Mouse (Mus musculus): ENCODE measurements around the gene Gm10964. TPM values are rescaled to one million over a fixed set of nuclear protein-coding genes. Genes with fewer than 3 reads are reported as not detected.

The Gm10964 gene
- polyA plus RNA-seq, 1 experiment from 2014 or later: not detected

DNA sequence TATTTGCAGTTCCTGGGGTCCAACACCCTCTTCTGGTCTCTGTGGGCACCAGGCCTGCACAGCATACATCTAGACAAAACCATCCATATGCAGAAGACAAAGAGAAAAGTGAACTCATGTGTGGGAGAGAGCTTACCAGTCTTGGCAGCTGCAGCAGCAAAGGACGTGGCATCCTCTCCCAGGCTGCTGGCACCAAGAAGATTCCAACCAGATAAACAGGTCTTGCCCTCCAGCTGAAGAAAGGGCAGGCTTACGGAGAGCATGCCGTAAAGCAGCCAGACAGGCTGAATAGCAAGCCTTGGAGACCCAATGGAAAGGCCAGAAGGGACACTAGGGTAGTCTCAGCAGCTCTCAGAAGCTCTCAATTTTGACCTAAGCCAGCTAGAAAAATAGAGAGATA lies 7.0 kb upstream of the Gm10964 start:
- DNase-seq (no peak), ATAC-seq (no peak)
- no peak overlapping the region for H3K9ac ChIP-seq (replicated peaks)
- peaks cover 6% of the 10 kb centered on the region; the same call in 1 of the 2 replicates for H3K36me3 ChIP-seq (replicated peaks; ENCODE audit: insufficient read depth, low read length)
- WGBS (ENCODE audit: insufficient replicate concordance): 77% methylated on average over 3 of the region's 3 CpGs
- no peaks in the 10 kb centered on the region for H3K9me3 ChIP-seq (ENCODE audit: low read length)
- no peak overlapping the region for H3K27ac ChIP-seq (ENCODE audit: low read depth)
- H3K4me1 ChIP-seq (ENCODE audit: insufficient read depth): peaks cover 7% of the 10 kb centered on the region
- H3K27me3 ChIP-seq (ENCODE audit: insufficient read depth, low read length): no peaks in the 10 kb centered on the region
- no peak overlapping the region for H3K4me2 ChIP-seq (ENCODE audit: low read depth, low read length)
- H3K4me3 ChIP-seq (ENCODE audit: low read depth, low read length): no peak overlapping the region
- TF ChIP-seq CTCF (IDR thresholded peaks at IDR 0.05; ENCODE audit: low read depth) (no peak), EP300 (IDR thresholded peaks at IDR 0.05; ENCODE audit: low read depth) (no peak)

DNA sequence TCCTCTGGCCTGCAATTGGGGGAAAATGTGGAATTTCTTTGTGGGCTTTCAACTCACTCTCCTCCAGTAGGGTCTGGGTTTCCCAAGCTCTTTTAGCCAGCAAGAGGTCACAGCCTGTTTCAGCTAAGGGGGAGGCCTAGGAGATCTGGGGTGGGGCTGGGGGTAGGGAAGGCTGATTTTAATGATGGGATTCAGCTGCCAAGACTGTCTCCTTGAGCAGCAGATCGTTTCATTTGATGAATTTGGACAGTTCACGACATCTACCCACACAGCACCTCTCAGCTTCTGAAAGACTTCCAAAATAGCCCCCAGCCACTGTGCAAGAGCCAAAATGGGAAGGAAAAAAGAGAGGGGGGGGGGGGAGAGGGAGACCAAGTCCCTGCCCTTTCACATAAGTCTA lies 6.0 kb upstream of the Gm10964 start:
- H3K4me1 ChIP-seq (ENCODE audit: insufficient read depth): peaks cover 11% of the 10 kb centered on the region
- H3K4me2 ChIP-seq (ENCODE audit: low read depth, low read length): no peak overlapping the region
- no peak for ATAC-seq
- no peak overlapping the region for H3K27ac ChIP-seq (ENCODE audit: low read depth)
- no peak for DNase-seq
- H3K4me3 ChIP-seq (ENCODE audit: low read depth, low read length): no peak overlapping the region
- peaks cover 6% of the 10 kb centered on the region; the same call in 1 of the 2 replicates for H3K36me3 ChIP-seq (replicated peaks; ENCODE audit: insufficient read depth, low read length)
- H3K9ac ChIP-seq (replicated peaks): no peak overlapping the region
- TF ChIP-seq EP300 (IDR thresholded peaks at IDR 0.05; ENCODE audit: low read depth) (no peak), CTCF (IDR thresholded peaks at IDR 0.05; ENCODE audit: low read depth) (no peak)
- no peaks in the 10 kb centered on the region for H3K27me3 ChIP-seq (ENCODE audit: insufficient read depth, low read length)
- 60% methylated on average over 2 of the region's 2 CpGs for WGBS (ENCODE audit: insufficient replicate concordance)
- no peaks in the 10 kb centered on the region for H3K9me3 ChIP-seq (ENCODE audit: low read length)

DNA sequence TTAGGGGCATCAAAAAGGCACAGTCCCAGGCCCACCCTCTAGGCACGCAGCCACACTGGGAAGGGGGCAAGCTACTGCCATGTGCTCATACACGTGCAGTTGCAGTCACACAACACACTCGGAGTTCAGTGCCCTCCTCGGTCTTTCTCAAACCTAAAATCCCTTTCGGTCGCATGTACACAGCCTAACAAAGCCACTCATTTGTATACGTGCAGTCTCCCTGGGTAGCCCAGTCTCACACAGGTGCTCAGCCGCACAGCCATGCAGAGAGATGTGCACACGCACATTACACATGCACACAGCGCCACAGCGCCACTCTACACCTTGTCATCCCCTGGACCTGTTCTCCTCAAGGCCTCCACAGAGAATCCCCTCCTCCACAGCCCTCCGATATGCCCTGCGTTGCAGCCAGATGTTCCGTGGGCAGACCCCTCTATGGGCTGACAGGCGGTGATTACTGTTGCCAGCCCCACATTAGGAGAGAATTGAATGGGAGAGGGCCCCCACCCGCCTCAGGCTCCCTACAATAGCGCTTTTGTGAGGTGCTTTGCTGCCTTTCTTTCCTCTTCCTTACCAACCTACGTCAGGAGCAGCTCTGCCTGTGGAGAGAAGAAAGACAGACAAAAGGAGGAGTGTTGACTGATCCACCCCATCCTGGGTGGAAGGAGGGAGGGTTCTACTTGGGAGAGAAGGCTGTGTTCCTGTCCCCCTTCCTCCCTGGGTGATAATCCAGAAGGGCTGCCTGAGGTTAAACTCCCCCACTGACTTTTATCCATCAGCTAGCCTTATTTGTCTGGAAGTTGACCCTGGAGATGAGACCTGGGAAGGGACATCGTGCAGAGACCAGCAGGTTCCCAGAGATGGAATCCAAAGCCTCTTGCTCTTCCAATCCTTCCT lies 5.1 kb upstream of the Gm10964 start:
- peaks cover 11% of the 10 kb centered on the region for H3K4me1 ChIP-seq (ENCODE audit: insufficient read depth)
- H3K27me3 ChIP-seq (ENCODE audit: insufficient read depth, low read length): no peaks in the 10 kb centered on the region
- no peak overlapping the region for H3K4me2 ChIP-seq (ENCODE audit: low read depth, low read length)
- H3K36me3 ChIP-seq (replicated peaks; ENCODE audit: insufficient read depth, low read length): peaks cover 6% of the 10 kb centered on the region; the same call in 1 of the 2 replicates
- H3K4me3 ChIP-seq (ENCODE audit: low read depth, low read length): no peak overlapping the region
- H3K9me3 ChIP-seq (ENCODE audit: low read length): no peaks in the 10 kb centered on the region
- no peak overlapping the region for H3K9ac ChIP-seq (replicated peaks)
- DNase-seq: no peak
- WGBS (ENCODE audit: insufficient replicate concordance): 70% methylated on average over 19 of the region's 19 CpGs
- TF ChIP-seq CTCF (IDR thresholded peaks at IDR 0.05; ENCODE audit: low read depth) (no peak), EP300 (IDR thresholded peaks at IDR 0.05; ENCODE audit: low read depth) (no peak)
- no peak overlapping the region for H3K27ac ChIP-seq (ENCODE audit: low read depth)
- no peak for ATAC-seq

DNA sequence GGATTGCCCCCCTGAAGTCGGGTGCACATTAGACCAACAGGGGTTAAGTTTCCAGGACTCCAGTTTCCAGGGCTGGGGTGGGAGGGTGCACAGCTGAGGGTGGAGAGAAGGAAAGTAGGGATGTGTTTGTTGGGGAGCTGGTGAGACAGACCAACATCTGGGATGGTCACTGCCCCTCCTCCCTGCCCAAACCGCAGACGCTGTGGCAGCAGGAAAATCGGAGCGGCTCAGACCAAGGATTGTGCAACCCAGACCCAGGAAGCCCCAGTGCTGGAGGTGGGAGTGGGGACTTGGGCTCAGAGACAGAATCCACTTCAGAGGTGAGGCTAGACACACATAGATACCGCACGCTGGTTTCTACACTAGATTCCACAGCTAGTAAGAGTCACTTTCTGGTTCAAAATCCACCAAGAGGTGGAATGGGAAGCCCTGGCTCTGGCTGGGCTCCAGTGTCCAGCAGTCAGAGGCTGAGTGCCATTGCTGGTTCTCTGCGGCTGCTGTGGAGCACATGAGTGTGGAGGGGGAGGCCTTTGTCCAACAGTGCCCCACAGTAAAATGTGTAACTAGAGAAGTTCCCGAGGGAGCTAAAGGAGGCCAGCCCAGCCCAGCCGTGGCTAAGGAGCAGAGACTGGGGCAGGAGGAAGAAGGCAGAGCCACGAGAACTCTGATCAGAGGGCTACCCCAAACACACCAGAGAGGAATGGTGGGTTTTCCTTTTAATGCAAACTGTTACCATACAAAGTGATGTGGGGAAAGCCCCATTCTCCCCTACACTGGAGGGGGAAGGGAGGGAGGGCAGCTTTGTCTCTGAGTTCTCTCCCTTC lies 4.3 kb upstream of the Gm10964 start:
- no peak overlapping the region for H3K4me2 ChIP-seq (ENCODE audit: low read depth, low read length)
- TF ChIP-seq EP300 (IDR thresholded peaks at IDR 0.05; ENCODE audit: low read depth) (no peak), CTCF (IDR thresholded peaks at IDR 0.05; ENCODE audit: low read depth) (no peak)
- H3K27me3 ChIP-seq (ENCODE audit: insufficient read depth, low read length): no peaks in the 10 kb centered on the region
- H3K4me3 ChIP-seq (ENCODE audit: low read depth, low read length): no peak overlapping the region
- H3K27ac ChIP-seq (ENCODE audit: low read depth): 0 out of 2 replicates have a peak overlapping the region, but pooled peaks have one; percentile 22
- H3K9ac ChIP-seq (replicated peaks): no peak overlapping the region
- peaks cover 6% of the 10 kb centered on the region; the same call in 1 of the 2 replicates for H3K36me3 ChIP-seq (replicated peaks; ENCODE audit: insufficient read depth, low read length)
- 28% methylated on average over 11 of the region's 11 CpGs for WGBS (ENCODE audit: insufficient replicate concordance)
- ATAC-seq (no peak), DNase-seq (peak; percentile 27)
- no peaks in the 10 kb centered on the region for H3K9me3 ChIP-seq (ENCODE audit: low read length)
- peaks cover 11% of the 10 kb centered on the region for H3K4me1 ChIP-seq (ENCODE audit: insufficient read depth)

DNA sequence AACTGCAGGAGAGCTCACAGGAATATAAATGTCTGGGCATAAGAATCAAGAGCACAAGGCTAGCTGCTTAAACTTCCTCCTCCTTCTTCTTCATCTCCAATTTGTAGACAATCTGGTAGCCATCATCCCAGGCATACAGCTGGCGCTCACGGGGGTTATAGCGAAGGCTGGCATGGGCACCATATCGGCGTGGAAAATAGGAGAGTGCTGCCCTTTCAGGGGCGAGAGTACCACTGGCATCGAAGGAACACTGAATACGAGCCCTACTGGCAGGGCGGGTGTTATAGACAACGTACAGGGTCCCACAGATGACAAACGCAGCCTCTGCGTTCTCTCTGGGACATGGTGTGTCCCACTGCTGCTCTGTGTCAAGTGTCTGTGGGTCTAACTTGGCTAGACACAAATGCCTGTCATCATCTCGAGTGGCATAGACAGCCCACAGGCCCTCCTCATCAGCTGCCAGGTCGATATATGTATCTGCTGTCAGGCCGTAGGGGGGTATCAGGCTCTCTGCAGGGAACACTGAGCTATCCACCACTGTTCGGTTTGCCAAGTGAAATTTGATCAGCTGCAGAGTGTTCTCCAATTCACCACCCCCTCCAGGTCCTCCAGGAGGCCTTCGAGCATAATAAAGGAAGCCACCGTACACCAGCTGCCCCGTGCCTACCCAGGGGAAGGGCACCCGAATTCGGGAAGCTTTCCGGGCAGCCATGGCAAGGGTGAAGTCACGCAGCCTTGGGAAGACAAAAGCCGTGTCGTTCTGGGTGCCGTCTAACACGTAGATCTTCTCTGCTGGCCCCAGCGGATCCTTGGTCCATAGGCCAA lies 3.2 kb upstream of the Gm10964 start:
- ATAC-seq: no peak
- Histone ChIP-seq H3K27ac (ENCODE audit: low read depth) (no peak overlapping the region), H3K4me3 (ENCODE audit: low read depth, low read length) (no peak overlapping the region), H3K4me1 (ENCODE audit: insufficient read depth) (peaks cover 11% of the 10 kb centered on the region), H3K9me3 (ENCODE audit: low read length) (no peaks in the 10 kb centered on the region), H3K27me3 (ENCODE audit: insufficient read depth, low read length) (no peaks in the 10 kb centered on the region), H3K4me2 (ENCODE audit: low read depth, low read length) (no peak overlapping the region), H3K36me3 (replicated peaks; ENCODE audit: insufficient read depth, low read length) (peaks cover 14% of the 10 kb centered on the region), H3K9ac (replicated peaks) (no peak overlapping the region)
- DNase-seq: no peak
- WGBS (ENCODE audit: insufficient replicate concordance): 88% methylated on average over 28 of the region's 28 CpGs
- TF ChIP-seq CTCF (IDR thresholded peaks at IDR 0.05; ENCODE audit: low read depth) (no peak), EP300 (IDR thresholded peaks at IDR 0.05; ENCODE audit: low read depth) (no peak)

Measured in liver, postnatal 0 days (tissue).